Mouse (Mus musculus) liver, embryonic 13.5 days (tissue): ENCODE measurements around the gene Lrrfip2. TPM values are rescaled to one million over a fixed set of nuclear protein-coding genes. Genes with fewer than 3 reads are reported as not detected.

Source experiments
- ATAC-seq: fragments of 200-750 bp; cut with Nextera tagmentation; 2 replicates; pipeline ENCODE4 v1.8.0; 2017; ENCODE audit warnings: low read depth, mild to moderate bottlenecking, moderate number of reproducible peaks, moderate library complexity
- DNase-seq: peaks from one replicate; pipeline ENCODE4 v3.0.0; 2022
- H3K27ac ChIP-seq: fragments of 300-500 bp; sonication (generic); 2 replicates; pipeline ENCODE4 v1.5.1; 2015; ENCODE audit warnings: moderate library complexity, mild to moderate bottlenecking, inconsistent platforms
- H3K27me3 ChIP-seq: fragments of 300-500 bp; sonication (generic); 2 replicates; pipeline ENCODE4 v1.6.1; 2015; ENCODE audit warnings: mild to moderate bottlenecking, inconsistent platforms
- H3K36me3 ChIP-seq: fragments of 300-500 bp; sonication (generic); 2 replicates; pipeline ENCODE4 v1.6.1; 2015; ENCODE audit warnings: mild to moderate bottlenecking, inconsistent platforms
- H3K4me1 ChIP-seq: fragments of 300-500 bp; sonication (generic); replicated peaks from 2 replicates; pipeline ENCODE4 v1.6.1; 2015; ENCODE audit warnings: inconsistent platforms
- H3K4me2 ChIP-seq: fragments of 300-500 bp; sonication (generic); 2 replicates; pipeline ENCODE4 v1.6.1; 2015; ENCODE audit warnings: inconsistent platforms, mild to moderate bottlenecking, moderate library complexity
- H3K4me3 ChIP-seq: fragments of 300-500 bp; sonication (generic); replicated peaks from 2 replicates; pipeline ENCODE4 v1.5.1; 2015; ENCODE audit warnings: mild to moderate bottlenecking, inconsistent platforms
- H3K9ac ChIP-seq: fragments of 300-500 bp; sonication (generic); 2 replicates; pipeline ENCODE4 v1.6.1; 2015; ENCODE audit warnings: mild to moderate bottlenecking, inconsistent platforms
- H3K9me3 ChIP-seq: fragments of 300-500 bp; sonication (generic); replicated peaks from 2 replicates; pipeline ENCODE4 v1.6.1; 2016; ENCODE audit warnings: inconsistent platforms
- whole genome bisulfite sequencing: fragments of 180-500 bp; shearing (Covaris S2); methylation state at CpG from one replicate; pipeline ENCODE4 v1.1.7; 2015; ENCODE audit not compliant: insufficient replicate concordance; 5-methylcytosine and 5-hydroxymethylcytosine counted together
- polyA plus RNA-seq: library from polyadenylated mRNA; unstranded; fragments of >200 nt; fragmentation: Nextera tagmentation; extraction: Ambion mirVana; gene quantifications from 2 replicates; pipeline ENCODE4 v1.2.1, GENCODE M21; 2015

Gene Lrrfip2
- polyA plus RNA-seq, 1 experiment from 2014 or later: 20.8 TPM

- 47% methylated on average over 7 of the region's 7 CpGs for WGBS
- H3K27me3 ChIP-seq: 0 out of 2 replicates have a peak, but pooled peaks cover 6% of the 10 kb centered on the region
- H3K4me1 ChIP-seq: no peaks in the 10 kb centered on the region; the same call in 1 of the 2 replicates
- no peaks in the 10 kb centered on the region for H3K36me3 ChIP-seq
- no peak overlapping the region for H3K9ac ChIP-seq
- H3K27ac ChIP-seq: no peak overlapping the region
- H3K4me2 ChIP-seq: no peak overlapping the region
- DNase-seq (no peak), ATAC-seq (no peak)
- H3K4me3 ChIP-seq: no peak overlapping the region
- H3K9me3 ChIP-seq: no peaks in the 10 kb centered on the region
Measured at GRCm38 (mm10) chr9:111088886-111089285, 28.5 kb upstream of the Lrrfip2 start.

GRCm38 (mm10) chr9:111092657-111093056 lies 24.7 kb upstream of the Lrrfip2 start:
- H3K4me3 ChIP-seq: no peak overlapping the region
- no peaks in the 10 kb centered on the region for H3K36me3 ChIP-seq
- no peak overlapping the region for H3K4me2 ChIP-seq
- no peak overlapping the region for H3K9ac ChIP-seq
- H3K9me3 ChIP-seq: no peaks in the 10 kb centered on the region
- 0 out of 2 replicates have a peak, but pooled peaks cover 6% of the 10 kb centered on the region for H3K27me3 ChIP-seq
- H3K27ac ChIP-seq: no peak overlapping the region
- 69% methylated on average over 9 of the region's 9 CpGs for WGBS
- H3K4me1 ChIP-seq: no peaks in the 10 kb centered on the region
- DNase-seq: no peak
- ATAC-seq: no peak

DNA sequence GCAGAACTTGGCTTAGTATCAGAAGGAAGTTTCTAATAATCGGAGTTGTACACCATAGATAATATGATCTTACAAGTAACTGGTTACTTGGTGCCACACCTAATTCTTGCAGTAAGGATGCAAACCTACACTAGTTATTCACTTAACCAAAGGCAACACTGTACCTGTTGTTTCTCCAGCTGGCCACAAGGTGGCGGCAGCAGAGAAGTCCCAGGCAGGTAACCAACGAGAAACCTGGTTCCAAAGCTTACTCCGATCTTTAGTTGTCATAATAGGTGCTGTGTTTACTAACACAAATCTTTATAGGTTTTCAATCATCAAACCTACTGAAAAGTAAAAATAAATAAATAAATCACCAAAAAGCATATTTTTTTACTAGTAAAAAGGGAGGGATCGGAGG lies 24.3 kb upstream of the Lrrfip2 start:
- no peak overlapping the region for H3K4me2 ChIP-seq
- no peaks in the 10 kb centered on the region for H3K36me3 ChIP-seq
- H3K4me1 ChIP-seq: no peaks in the 10 kb centered on the region
- H3K9me3 ChIP-seq: no peaks in the 10 kb centered on the region
- no peak for ATAC-seq
- no peak overlapping the region for H3K27ac ChIP-seq
- H3K4me3 ChIP-seq: no peak overlapping the region
- H3K27me3 ChIP-seq: 0 out of 2 replicates have a peak, but pooled peaks cover 6% of the 10 kb centered on the region
- peak; percentile 8 for DNase-seq
- H3K9ac ChIP-seq: no peak overlapping the region
- WGBS: 26% methylated on average over 5 of the region's 5 CpGs

GRCm38 (mm10) chr9:111094626-111095025 lies 22.8 kb upstream of the Lrrfip2 start:
- WGBS: 46% methylated on average over 5 of the region's 5 CpGs
- no peak overlapping the region for H3K9ac ChIP-seq
- H3K9me3 ChIP-seq: no peaks in the 10 kb centered on the region
- no peak overlapping the region for H3K4me3 ChIP-seq
- no peak overlapping the region for H3K4me2 ChIP-seq
- no peaks in the 10 kb centered on the region for H3K36me3 ChIP-seq
- DNase-seq (no peak), ATAC-seq (no peak)
- H3K27me3 ChIP-seq: 0 out of 2 replicates have a peak, but pooled peaks cover under 1% of the 10 kb centered on the region
- H3K4me1 ChIP-seq: no peaks in the 10 kb centered on the region
- no peak overlapping the region for H3K27ac ChIP-seq

DNA sequence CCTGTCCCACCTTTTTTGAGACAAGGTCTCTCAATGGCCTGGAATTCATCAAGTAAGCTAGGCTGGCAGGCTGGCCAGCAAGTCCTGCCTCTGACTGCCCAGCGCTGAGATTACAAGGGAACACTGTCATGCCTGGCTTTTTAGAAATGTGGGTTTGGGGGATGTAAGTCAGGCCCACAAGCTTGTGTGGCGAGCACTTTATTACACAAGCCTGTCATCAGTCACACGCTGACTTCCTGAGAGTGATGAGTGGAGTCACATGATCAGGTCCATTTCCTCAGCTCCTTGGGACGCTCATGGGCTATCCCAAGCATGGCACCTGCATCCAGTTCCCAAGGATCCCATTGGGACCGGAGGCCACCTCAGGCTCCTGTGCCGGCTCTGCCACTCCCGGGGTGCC lies 21.7 kb upstream of the Lrrfip2 start:
- Histone ChIP-seq H3K36me3 (no peaks in the 10 kb centered on the region), H3K4me1 (no peaks in the 10 kb centered on the region), H3K9me3 (no peaks in the 10 kb centered on the region), H3K4me3 (no peak overlapping the region), H3K4me2 (no peak overlapping the region), H3K27ac (no peak overlapping the region), H3K27me3 (no peaks in the 10 kb centered on the region), H3K9ac (no peak overlapping the region)
- ATAC-seq (no peak), DNase-seq (no peak)
- 58% methylated on average over 7 of the region's 7 CpGs for WGBS

DNA sequence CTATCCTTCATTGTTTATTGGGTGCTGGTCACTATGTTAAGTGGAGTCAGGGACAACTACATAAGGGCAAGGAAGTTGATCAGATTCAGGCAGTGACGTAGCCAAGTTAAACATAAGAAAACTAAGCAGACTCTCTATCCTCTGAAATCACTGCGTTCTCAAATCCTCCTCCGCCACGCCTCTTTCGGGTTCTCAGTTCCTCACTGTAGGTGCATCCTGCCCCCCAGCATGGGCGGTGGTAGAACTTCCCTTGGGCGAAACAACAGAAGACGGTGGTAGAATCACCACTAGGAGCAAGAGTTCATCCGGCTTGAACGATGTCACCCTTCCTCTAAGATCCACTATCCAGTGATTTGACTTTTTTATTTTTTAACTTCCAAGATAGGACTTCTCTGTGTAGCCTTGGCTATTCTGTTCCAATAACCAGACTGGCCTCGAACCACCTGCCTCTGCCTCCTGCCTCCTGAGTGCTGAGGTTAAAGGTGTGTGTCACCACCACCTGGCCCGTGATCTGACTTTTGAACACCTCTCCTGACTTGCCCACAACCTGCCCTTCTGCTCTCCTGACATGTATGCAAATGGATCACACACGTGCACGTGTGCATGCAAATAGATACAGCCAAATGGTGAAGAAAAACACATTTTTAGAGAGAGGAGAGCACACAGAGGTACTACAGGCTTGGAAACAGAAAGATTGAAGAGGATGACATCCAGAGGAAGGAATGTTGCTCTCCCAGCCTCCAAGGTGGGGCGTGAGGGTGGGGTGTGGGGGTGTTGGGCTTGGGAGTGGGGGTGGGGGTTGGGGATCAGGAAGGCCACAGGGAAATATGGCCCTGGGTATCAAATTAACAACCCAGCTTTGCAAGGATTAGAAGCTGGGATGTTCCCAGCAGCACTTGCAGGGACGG lies 20.7 kb upstream of the Lrrfip2 start:
- no peak overlapping the region for H3K4me2 ChIP-seq
- H3K27me3 ChIP-seq: no peaks in the 10 kb centered on the region
- no peaks in the 10 kb centered on the region for H3K4me1 ChIP-seq
- H3K9me3 ChIP-seq: no peaks in the 10 kb centered on the region
- no peak overlapping the region for H3K4me3 ChIP-seq
- DNase-seq (no peak), ATAC-seq (no peak)
- no peak overlapping the region for H3K9ac ChIP-seq
- no peak overlapping the region for H3K27ac ChIP-seq
- WGBS: 70% methylated on average over 16 of the region's 16 CpGs
- H3K36me3 ChIP-seq: no peaks in the 10 kb centered on the region

DNA sequence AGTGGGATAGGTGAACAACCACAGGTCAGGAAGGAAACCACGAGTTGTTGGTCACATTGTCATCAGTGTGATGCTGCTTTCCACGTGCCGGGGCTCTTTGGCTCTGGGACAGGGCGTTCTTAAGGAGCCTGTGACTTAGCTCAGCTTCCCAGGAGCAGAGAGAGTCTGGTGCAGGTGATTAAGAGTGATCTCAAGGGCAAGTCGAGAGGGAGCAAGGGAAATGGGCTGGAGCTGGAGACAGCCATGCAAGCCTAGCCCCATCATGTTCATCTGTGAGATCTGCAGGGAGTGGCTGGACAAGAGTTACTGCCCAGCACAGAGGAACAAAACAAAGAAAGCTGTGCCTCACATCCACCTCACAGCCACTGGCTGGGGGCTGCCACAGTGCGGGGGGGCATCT lies 19.8 kb upstream of the Lrrfip2 start:
- H3K9me3 ChIP-seq: no peaks in the 10 kb centered on the region
- H3K4me1 ChIP-seq: no peaks in the 10 kb centered on the region
- ATAC-seq: no peak
- H3K4me2 ChIP-seq: no peak overlapping the region
- DNase-seq: no peak
- H3K9ac ChIP-seq: no peak overlapping the region
- no peaks in the 10 kb centered on the region for H3K36me3 ChIP-seq
- H3K4me3 ChIP-seq: no peak overlapping the region
- H3K27ac ChIP-seq: no peak overlapping the region
- WGBS: 35% methylated on average over 6 of the region's 6 CpGs
- no peaks in the 10 kb centered on the region for H3K27me3 ChIP-seq

DNA sequence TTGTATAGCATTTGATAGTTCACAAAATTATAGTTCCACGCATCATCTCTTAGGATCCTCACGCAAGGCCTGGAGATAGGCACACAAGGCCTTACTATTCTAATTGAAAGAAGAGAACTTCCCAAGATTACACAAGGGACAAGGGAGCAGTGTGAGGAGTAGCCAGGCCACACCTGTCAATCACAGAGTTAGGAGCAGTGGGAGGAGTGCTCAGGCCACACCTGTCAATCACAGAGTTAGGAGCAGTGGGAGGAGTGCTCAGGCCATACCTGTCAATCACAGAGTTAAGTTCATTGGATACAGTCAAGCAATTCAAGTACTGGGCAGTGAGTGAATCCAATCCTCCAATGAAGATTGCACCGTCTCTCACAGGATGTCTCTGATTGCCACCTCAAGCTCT lies 17.0 kb upstream of the Lrrfip2 start:
- Histone ChIP-seq H3K27ac (no peak overlapping the region), H3K9ac (no peak overlapping the region), H3K9me3 (no peaks in the 10 kb centered on the region), H3K4me3 (no peak overlapping the region), H3K4me1 (no peaks in the 10 kb centered on the region), H3K36me3 (no peaks in the 10 kb centered on the region), H3K4me2 (no peak overlapping the region), H3K27me3 (no peaks in the 10 kb centered on the region)
- WGBS: 85% methylated on average over 3 of the region's 3 CpGs
- ATAC-seq: no peak
- DNase-seq: no peak

- WGBS: 54% methylated on average over 5 of the region's 5 CpGs
- no peak for DNase-seq
- no peak overlapping the region for H3K27ac ChIP-seq
Measured at GRCm38 (mm10) chr9:111103293-111103692, 14.1 kb upstream of the Lrrfip2 start.

GRCm38 (mm10) chr9:111103893-111104292 lies 13.5 kb upstream of the Lrrfip2 start:
- WGBS: 78% methylated on average over 5 of the region's 5 CpGs
- H3K36me3 ChIP-seq: no peaks in the 10 kb centered on the region
- H3K9ac ChIP-seq: no peak overlapping the region
- no peak overlapping the region for H3K4me2 ChIP-seq
- H3K27me3 ChIP-seq: no peaks in the 10 kb centered on the region
- no peaks in the 10 kb centered on the region for H3K4me1 ChIP-seq
- H3K27ac ChIP-seq: no peak overlapping the region
- H3K9me3 ChIP-seq: no peaks in the 10 kb centered on the region
- no peak for DNase-seq
- no peak for ATAC-seq
- H3K4me3 ChIP-seq: no peak overlapping the region

More at GRCm38 (mm10) chr9:111103293-111103692, 14.1 kb upstream of the Lrrfip2 start:
- Histone ChIP-seq H3K36me3 (no peaks in the 10 kb centered on the region), H3K4me2 (no peak overlapping the region), H3K27me3 (no peaks in the 10 kb centered on the region), H3K9me3 (no peaks in the 10 kb centered on the region), H3K4me3 (no peak overlapping the region), H3K4me1 (no peaks in the 10 kb centered on the region), H3K9ac (no peak overlapping the region)
- ATAC-seq: no peak

DNA sequence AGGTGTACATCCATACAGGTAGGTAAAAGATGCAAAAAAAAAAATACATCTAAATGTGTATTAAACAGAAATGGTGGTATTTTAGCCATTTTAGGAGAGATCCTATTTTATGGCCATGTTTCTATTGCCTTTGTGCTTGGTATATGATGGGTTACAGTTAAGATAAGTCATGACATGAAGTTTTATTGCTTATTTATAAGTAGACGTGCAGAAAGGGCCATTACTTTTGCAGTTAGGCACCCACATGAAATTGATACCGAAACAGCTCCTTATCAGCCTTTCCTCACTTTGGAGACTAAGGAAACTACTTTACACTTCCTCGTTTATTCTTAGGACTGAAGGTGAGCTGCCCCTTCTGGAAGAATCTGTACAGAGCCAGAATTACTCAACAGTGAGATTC lies 9.5 kb upstream of the Lrrfip2 start:
- Histone ChIP-seq H3K27ac (no peak overlapping the region), H3K4me3 (no peak overlapping the region), H3K36me3 (no peaks in the 10 kb centered on the region), H3K4me2 (no peak overlapping the region), H3K9me3 (no peaks in the 10 kb centered on the region), H3K27me3 (no peaks in the 10 kb centered on the region), H3K9ac (no peak overlapping the region), H3K4me1 (no peaks in the 10 kb centered on the region)
- ATAC-seq (no peak), DNase-seq (no peak)
- WGBS: 31% methylated on average over 3 of the region's 3 CpGs

- Histone ChIP-seq H3K4me1 (peaks cover 48% of the 10 kb centered on the region), H3K27me3 (no peaks in the 10 kb centered on the region), H3K27ac (peak overlapping the region; percentile 89), H3K4me3 (peak overlapping the region; percentile 99), H3K9me3 (no peaks in the 10 kb centered on the region), H3K36me3 (0 out of 2 replicates have a peak, but pooled peaks cover 3% of the 10 kb centered on the region), H3K4me2 (peak overlapping the region; percentile 96), H3K9ac (peak overlapping the region; percentile 93)
- under 1% methylated on average over 56 of the region's 56 CpGs for WGBS
- DNase-seq: peak; percentile 79
- ATAC-seq: peak; percentile 91
Measured at GRCm38 (mm10) chr9:111117794-111118251, 431 bp downstream of the Lrrfip2 start.
